Mouse (Mus musculus): ENCODE measurements around the gene Bcat2. TPM values are rescaled to one million over a fixed set of nuclear protein-coding genes. Genes with fewer than 3 reads are reported as not detected.
"Not testable (repeated sequence)": the region's sequence is repeated elsewhere in the genome, so short reads cannot be mapped to it uniquely, and the experiment has no call there.

Bcat2 gene
- polyA plus RNA-seq, 1 experiment, result 21.1 TPM

DNA sequence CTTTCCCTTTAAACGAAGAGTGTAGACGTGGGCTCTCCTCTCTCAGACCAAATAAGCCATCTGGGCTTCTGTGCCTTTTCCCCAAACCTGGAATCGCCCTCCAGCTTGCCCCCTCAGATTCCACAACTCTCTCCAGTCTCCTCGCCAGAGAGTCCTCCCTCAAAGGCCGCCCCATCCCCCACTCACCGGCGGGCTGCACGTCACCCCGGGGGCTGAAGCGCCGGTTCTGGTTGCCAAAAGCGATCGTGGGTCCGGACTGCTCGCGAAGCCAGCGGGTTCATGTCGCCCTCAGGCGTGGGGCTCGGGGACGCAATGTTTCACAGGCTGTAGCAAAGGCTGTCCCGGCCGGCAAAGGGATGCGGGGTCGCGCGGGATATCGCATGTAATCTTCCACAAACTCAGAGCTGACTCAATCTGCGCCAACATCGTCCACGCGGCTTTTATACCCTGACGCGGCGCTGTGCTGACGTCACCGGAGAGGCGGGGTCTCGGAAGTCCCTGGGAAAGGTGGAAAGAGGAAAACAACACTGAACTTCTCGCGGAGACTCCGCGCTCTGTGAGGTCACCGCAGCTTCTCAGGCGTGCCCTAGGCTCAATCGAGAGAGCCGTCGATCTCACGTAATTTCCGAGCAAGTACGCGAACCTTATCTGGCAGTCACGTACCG is 44.0 kb upstream of the Bcat2 start, which contains the start of the genes Ppp1r15a and Plekha4:
Ppp1r15a (minus strand) TSS at position 460 of the 665 bp plus-strand sequence.
Plekha4 (plus strand) TSS at position 522 of the 665 bp plus-strand sequence.
- peak; percentile 93 for TF ChIP-seq POLR2A (IDR thresholded peaks at IDR 0.05; ENCODE audit: borderline replicate concordance, insufficient read depth, low read length)
- no peak for TF ChIP-seq CTCF (IDR thresholded peaks at IDR 0.05; ENCODE audit: borderline replicate concordance, insufficient read depth, low read depth, low read length)
- H3K4me3 ChIP-seq (replicated peaks; ENCODE audit: insufficient read depth, low read depth, low read length), result peak within 1 kb of the TSS; percentile 77
- peaks cover 13% of the 10 kb centered on the region for H3K4me1 ChIP-seq (ENCODE audit: control insufficient read depth, insufficient read depth, low read length)
- H3K27me3 ChIP-seq (ENCODE audit: control insufficient read depth, insufficient read depth, low read length), result no peaks in the 10 kb centered on the region
- H3K27ac ChIP-seq (ENCODE audit: insufficient read depth, low read length), result peak within 1 kb of the TSS; percentile 95
- under 1% methylated on average over 54 of the region's 54 CpGs for WGBS
- DNase-seq, result peak; percentile 94 to 99

DNA sequence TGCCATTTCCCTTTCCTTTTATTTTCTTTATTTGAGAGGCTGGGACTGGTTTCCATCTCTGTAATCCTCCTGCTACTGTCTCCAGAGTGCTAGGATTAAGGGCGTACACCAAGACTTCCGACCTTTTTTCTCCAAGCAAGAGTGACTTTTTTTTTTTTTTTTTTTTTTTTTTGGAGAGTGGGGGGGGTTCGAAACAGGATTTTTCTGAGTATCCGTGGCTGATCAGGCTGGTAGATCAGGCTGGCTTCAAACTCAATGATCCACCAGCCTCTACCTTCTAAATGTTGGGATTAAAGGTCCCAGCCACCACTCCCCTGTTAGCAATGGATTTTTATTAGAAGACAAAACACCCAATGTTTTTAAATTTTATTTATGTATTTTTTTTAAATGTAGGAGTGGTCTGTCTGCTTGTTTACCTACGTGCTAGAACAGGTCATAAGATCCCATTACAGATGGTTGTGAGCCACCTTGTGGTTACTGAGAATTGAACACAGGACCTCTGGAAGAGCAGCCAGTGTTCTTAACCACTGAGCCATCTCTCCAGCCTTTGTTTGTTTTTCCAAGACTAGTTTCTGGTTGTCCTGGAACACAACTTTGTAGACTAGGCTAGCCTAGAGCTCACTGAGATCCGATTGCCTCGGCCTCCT is 43.4 kb upstream of the Bcat2 start:
- WGBS, result 24% methylated on average over 7 of the region's 7 CpGs

DNA sequence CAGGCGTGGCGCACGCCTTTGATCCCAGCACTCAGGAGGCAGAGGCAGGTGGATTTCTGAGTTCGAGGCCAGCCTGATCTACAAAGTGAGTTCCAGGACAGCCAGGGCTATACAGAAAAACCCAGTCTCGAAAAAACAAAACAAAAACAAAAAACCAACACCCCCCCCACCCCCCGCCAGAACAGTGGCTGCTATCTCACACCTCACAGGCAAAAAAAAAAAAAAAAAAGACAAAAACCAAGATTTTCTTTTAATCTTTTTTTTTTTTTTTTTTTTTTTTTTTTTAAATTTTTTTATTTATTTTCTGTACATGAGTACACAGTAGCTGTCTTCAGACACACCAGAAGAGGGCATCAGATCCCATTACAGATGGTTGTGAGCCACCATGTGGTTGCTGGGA is 42.8 kb upstream of the Bcat2 start:
- H3K27ac ChIP-seq (ENCODE audit: insufficient read depth, low read length); H3K27me3 ChIP-seq (ENCODE audit: control insufficient read depth, insufficient read depth, low read length); H3K4me3 ChIP-seq (replicated peaks; ENCODE audit: insufficient read depth, low read depth, low read length); DNase-seq: not testable (repeated sequence)
- peaks cover 13% of the 10 kb centered on the region for H3K4me1 ChIP-seq (ENCODE audit: control insufficient read depth, insufficient read depth, low read length)
- 91% methylated on average over 6 of the region's 6 CpGs for WGBS

More for the DNA sequence above, 43.4 kb upstream of the Bcat2 start:
- H3K4me1 ChIP-seq (ENCODE audit: control insufficient read depth, insufficient read depth, low read length), result peaks cover 13% of the 10 kb centered on the region
- DNase-seq, result peak; percentile 47 to 69
- H3K27ac ChIP-seq (ENCODE audit: insufficient read depth, low read length), result peak overlapping the region; percentile 77
- peak overlapping the region; percentile 77 for H3K4me3 ChIP-seq (replicated peaks; ENCODE audit: insufficient read depth, low read depth, low read length)
- no peaks in the 10 kb centered on the region for H3K27me3 ChIP-seq (ENCODE audit: control insufficient read depth, insufficient read depth, low read length)
- TF ChIP-seq CTCF (IDR thresholded peaks at IDR 0.05; ENCODE audit: borderline replicate concordance, insufficient read depth, low read depth, low read length), result no peak
- no peak for TF ChIP-seq POLR2A (IDR thresholded peaks at IDR 0.05; ENCODE audit: borderline replicate concordance, insufficient read depth, low read length)

DNA sequence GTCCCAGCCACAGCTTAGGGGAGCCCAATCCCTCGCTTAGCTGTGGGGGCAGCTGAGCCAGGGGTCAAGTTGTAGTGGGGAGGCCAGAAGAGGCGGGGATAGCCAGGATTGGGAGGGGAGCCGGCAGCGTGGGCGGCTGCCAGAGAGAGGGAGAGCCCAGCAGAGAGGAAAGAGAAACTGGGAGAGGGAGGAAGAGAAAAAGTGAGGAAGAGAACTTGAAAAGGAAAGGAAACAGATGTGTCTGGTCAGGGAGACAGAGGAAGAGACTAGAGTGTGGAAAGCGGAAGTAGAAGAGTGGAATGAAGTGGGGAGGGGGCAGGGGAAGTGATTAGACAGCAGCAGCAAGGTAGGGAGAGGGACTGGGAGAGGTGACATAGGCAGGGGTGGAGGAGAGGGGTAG is 40.5 kb upstream of the Bcat2 start:
- H3K27me3 ChIP-seq (ENCODE audit: control insufficient read depth, insufficient read depth, low read length), result no peaks in the 10 kb centered on the region
- TF ChIP-seq CTCF (IDR thresholded peaks at IDR 0.05; ENCODE audit: borderline replicate concordance, insufficient read depth, low read depth, low read length) (no peak), POLR2A (IDR thresholded peaks at IDR 0.05; ENCODE audit: borderline replicate concordance, insufficient read depth, low read length) (no peak)
- no peak for DNase-seq
- H3K4me1 ChIP-seq (ENCODE audit: control insufficient read depth, insufficient read depth, low read length), result peaks cover under 1% of the 10 kb centered on the region; the same call in 1 of the 2 replicates
- H3K27ac ChIP-seq (ENCODE audit: insufficient read depth, low read length), result no peak overlapping the region
- no peak overlapping the region for H3K4me3 ChIP-seq (replicated peaks; ENCODE audit: insufficient read depth, low read depth, low read length)
- 20% methylated on average over 6 of the region's 6 CpGs for WGBS

DNA sequence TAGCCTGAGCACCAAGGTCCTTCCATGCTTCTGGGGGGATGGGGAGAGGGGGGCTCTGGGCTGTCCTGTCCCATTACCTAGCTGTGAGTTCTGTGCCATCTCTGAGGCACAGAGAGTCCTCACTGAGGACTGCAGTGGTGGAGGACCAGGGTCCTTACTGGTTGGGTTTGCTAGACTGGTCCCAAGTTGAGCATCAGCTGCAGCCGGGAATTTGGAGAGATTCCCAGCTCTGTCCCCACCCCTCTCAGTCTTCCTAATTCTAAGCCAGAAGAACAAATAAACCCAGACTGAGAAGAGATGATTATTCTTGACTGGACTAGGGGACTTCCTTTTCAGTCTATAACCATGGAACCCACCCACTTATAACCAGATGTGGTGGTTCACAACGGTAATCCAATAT is 39.3 kb upstream of the Bcat2 start:
- no peak overlapping the region for H3K27ac ChIP-seq (ENCODE audit: insufficient read depth, low read length)
- H3K4me3 ChIP-seq (replicated peaks; ENCODE audit: insufficient read depth, low read depth, low read length), result no peak overlapping the region
- H3K4me1 ChIP-seq (ENCODE audit: control insufficient read depth, insufficient read depth, low read length), result no peaks in the 10 kb centered on the region
- no peaks in the 10 kb centered on the region for H3K27me3 ChIP-seq (ENCODE audit: control insufficient read depth, insufficient read depth, low read length)
- DNase-seq, result no peak
- 42% methylated on average over 2 of the region's 2 CpGs for WGBS
- no peak for TF ChIP-seq CTCF (IDR thresholded peaks at IDR 0.05; ENCODE audit: borderline replicate concordance, insufficient read depth, low read depth, low read length)
- no peak for TF ChIP-seq POLR2A (IDR thresholded peaks at IDR 0.05; ENCODE audit: borderline replicate concordance, insufficient read depth, low read length)

DNA sequence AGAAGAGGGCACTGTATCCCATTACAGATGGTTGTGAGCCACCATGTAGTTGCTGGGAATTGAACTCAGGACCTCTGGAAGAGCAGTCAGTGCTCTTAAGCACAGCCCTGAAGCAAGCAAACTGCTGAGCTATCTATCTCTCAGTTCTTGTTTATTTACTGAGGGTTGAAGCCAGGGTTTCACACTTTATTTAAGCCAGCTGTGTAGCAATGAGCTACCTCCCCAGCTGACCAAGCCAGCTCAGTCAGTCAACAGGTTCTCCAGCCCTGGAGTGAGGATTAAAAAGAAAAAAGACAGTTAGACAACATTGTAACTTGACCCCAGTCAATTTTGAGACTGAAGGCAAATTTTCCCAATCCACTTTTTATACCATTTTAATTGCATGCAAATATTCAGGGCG is 34.3 kb upstream of the Bcat2 start:
- no peak for DNase-seq
- no peaks in the 10 kb centered on the region for H3K27me3 ChIP-seq (ENCODE audit: control insufficient read depth, insufficient read depth, low read length)
- no peak overlapping the region for H3K4me3 ChIP-seq (replicated peaks; ENCODE audit: insufficient read depth, low read depth, low read length)
- 0 out of 2 replicates have a peak, but pooled peaks cover 5% of the 10 kb centered on the region for H3K4me1 ChIP-seq (ENCODE audit: control insufficient read depth, insufficient read depth, low read length)
- 85% methylated on average over 1 of the region's 1 CpGs for WGBS
- TF ChIP-seq CTCF (IDR thresholded peaks at IDR 0.05; ENCODE audit: borderline replicate concordance, insufficient read depth, low read depth, low read length), result no peak
- no peak for TF ChIP-seq POLR2A (IDR thresholded peaks at IDR 0.05; ENCODE audit: borderline replicate concordance, insufficient read depth, low read length)
- H3K27ac ChIP-seq (ENCODE audit: insufficient read depth, low read length), result no peak overlapping the region

DNA sequence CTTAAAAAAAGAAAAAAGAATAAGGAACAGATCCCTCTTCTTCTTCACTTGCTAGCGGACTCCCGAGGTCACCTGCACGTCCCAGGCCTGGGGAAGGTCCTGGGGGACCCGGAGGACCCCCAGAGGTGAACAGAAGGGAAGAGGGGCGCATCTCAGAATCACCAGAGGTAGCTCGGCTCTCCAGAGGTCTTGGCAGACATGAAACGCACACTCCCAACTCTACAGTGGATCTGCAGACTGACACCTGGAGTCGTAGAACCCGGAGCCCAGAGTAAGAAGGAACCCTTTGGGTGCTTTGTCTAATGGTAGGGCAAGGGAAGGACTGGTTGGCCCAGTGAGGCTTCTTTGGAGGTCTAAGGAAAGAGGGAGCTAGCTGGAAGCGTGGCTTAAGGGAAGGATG is 32.4 kb upstream of the Bcat2 start:
- TF ChIP-seq CTCF (IDR thresholded peaks at IDR 0.05; ENCODE audit: borderline replicate concordance, insufficient read depth, low read depth, low read length), result no peak
- TF ChIP-seq POLR2A (IDR thresholded peaks at IDR 0.05; ENCODE audit: borderline replicate concordance, insufficient read depth, low read length), result no peak
- Histone ChIP-seq H3K4me1 (ENCODE audit: control insufficient read depth, insufficient read depth, low read length) (0 out of 2 replicates have a peak, but pooled peaks cover 5% of the 10 kb centered on the region), H3K4me3 (replicated peaks; ENCODE audit: insufficient read depth, low read depth, low read length) (peak overlapping the region; percentile 75), H3K27me3 (ENCODE audit: control insufficient read depth, insufficient read depth, low read length) (no peaks in the 10 kb centered on the region), H3K27ac (ENCODE audit: insufficient read depth, low read length) (no peak overlapping the region)
- no peak for DNase-seq
- WGBS, result 81% methylated on average over 10 of the region's 10 CpGs

Measured in cerebellum, adult 2 months (tissue).